In genomic region chr7:31115587-31116043, GRCm38 (mm10) we compare ENCODE assay signal across 8 mouse cellular contexts. TPM values are rescaled to one million over a fixed set of nuclear protein-coding genes. Genes with fewer than 3 reads are reported as not detected.
DNase-seq lines count a peak whose midpoint lies in the region; ATAC-seq and TF ChIP-seq lines count a peak whose summit lies in the region.

No protein-coding gene starts in this region.

- H3K36me3 ChIP-seq in kidney, adult 2 months (ENCODE audit: control insufficient read depth, insufficient read depth, low read length): no peaks in the 10 kb centered on the region

- no peaks in the 10 kb centered on the region for H3K27me3 ChIP-seq in kidney, adult 2 months (replicated peaks; ENCODE audit: control insufficient read depth, insufficient read depth, low read length)

- peak; percentile 61 for ATAC-seq in granulocyte monocyte progenitor cell, adult 5-6 weeks (replicated peaks; ENCODE audit: poor library complexity, severe bottlenecking)
- no peak for ATAC-seq in megakaryocyte-erythroid progenitor cell, adult 5-6 weeks (replicated peaks; ENCODE audit: low FRiP score, low TSS enrichment, poor library complexity, severe bottlenecking)

- no peak overlapping the region for H3K4me3 ChIP-seq in left cerebral cortex, adult 2 months
- H3K4me3 ChIP-seq in kidney, adult 2 months (ENCODE audit: insufficient read depth, low read depth, low read length): peak overlapping the region; percentile 26

- peak overlapping the region; percentile 36 for H3K27ac ChIP-seq in left cerebral cortex, adult 2 months
- H3K27ac ChIP-seq in kidney, adult 2 months (ENCODE audit: insufficient read depth, low read depth, low read length): peak overlapping the region; percentile 96

- 9% methylated on average over 17 of the region's 17 CpGs for WGBS in kidney, adult 2 months

- no peak for DNase-seq in left cerebral cortex, adult 2 months (ENCODE audit: extremely low spot score in 1 of 2, low spot score in 2 of 2)
- no peak for DNase-seq in left cerebral cortex, adult 8-10 months (ENCODE audit: low spot score in 2 of 2)
- peak; percentile 71 to 73 for DNase-seq in cerebellum, adult 18-20 months
- DNase-seq in kidney, adult 2 months: peak; percentile 96
- DNase-seq in lung, adult 18-20 months: peak; percentile 83 to 84
- no peak for DNase-seq in frontal cortex, adult 2 months (ENCODE audit: extremely low spot score in 1 of 2, low spot score in 1 of 2)

- peaks cover 30% of the 10 kb centered on the region for H3K4me1 ChIP-seq in kidney, adult 2 months (ENCODE audit: control insufficient read depth, insufficient read depth, low read length)

- no peak for TF ChIP-seq POLR2A in kidney, adult 2 months (IDR thresholded peaks at IDR 0.05; ENCODE audit: low read depth, low read length)

- no peak for TF ChIP-seq CTCF in left cerebral cortex, adult 2 months (IDR thresholded peaks at IDR 0.05)
- TF ChIP-seq CTCF in kidney, adult 2 months (conservative IDR thresholded peaks at IDR 0.05; ENCODE audit: insufficient read depth, insufficient read length, low read depth, low read length): no peak

- intact Hi-C loops in left cerebral cortex, adult 2 months (cut with DNase I): no loop called here

RNA-seq across cellular contexts. Expression of gene Hpn, which starts 0.5 kb away (rescaled TPM):
- total RNA-seq in left cerebral cortex, adult 2 months (2021): 1 to 10 TPM; 2.5 to 8.3 TPM
- total RNA-seq in left cerebral cortex, adult 8-10 months (2022): 1 to 10 TPM; 2.0 to 4.4 (median 3.5) TPM
- 11.1 TPM in 1 of 2 replicates, not detected in the other for total RNA-seq in granulocyte monocyte progenitor cell, adult 5-6 weeks (2014; fragmentation: Nextera tagmentation)
- not detected in 2 replicates for total RNA-seq in granulocyte monocyte progenitor cell, adult 5-6 weeks (2017)
- polyA plus RNA-seq in kidney, adult 2 months (2012; rRNA removed): 626 and 739 TPM in 2 replicates
- polyA plus RNA-seq in frontal cortex, adult 2 months (2012; rRNA removed): 3.3 and 4.0 TPM in 2 replicates
- 103 and 201 TPM in 2 replicates for total RNA-seq in megakaryocyte-erythroid progenitor cell, adult 5-6 weeks (2014; fragmentation: Nextera tagmentation)
- 28.3 and 32.3 TPM in 2 replicates for total RNA-seq in megakaryocyte-erythroid progenitor cell, adult 5-6 weeks (2017)

RNA-seq across cellular contexts. Expression of gene Scn1b, which starts 11.2 kb away (rescaled TPM):
- 100 to 1,000 TPM; 737 to 759 TPM for total RNA-seq in left cerebral cortex, adult 2 months (2021)
- 100 to 1,000 TPM; 652 to 704 (median 680) TPM for total RNA-seq in left cerebral cortex, adult 8-10 months (2022)
- total RNA-seq in granulocyte monocyte progenitor cell, adult 5-6 weeks (2014; fragmentation: Nextera tagmentation): not detected in 2 replicates
- total RNA-seq in granulocyte monocyte progenitor cell, adult 5-6 weeks (2017): not detected in 2 replicates
- polyA plus RNA-seq in kidney, adult 2 months (2012; rRNA removed): 25.1 and 27.9 TPM in 2 replicates
- 627 and 752 TPM in 2 replicates for polyA plus RNA-seq in frontal cortex, adult 2 months (2012; rRNA removed)
- total RNA-seq in megakaryocyte-erythroid progenitor cell, adult 5-6 weeks (2014; fragmentation: Nextera tagmentation): 0.64 TPM in 1 of 2 replicates, not detected in the other
- 1.4 TPM in 1 of 2 replicates, not detected in the other for total RNA-seq in megakaryocyte-erythroid progenitor cell, adult 5-6 weeks (2017)

RNA-seq across cellular contexts. Expression of gene Fxyd3, which starts 39.1 kb away (rescaled TPM):
- not detected for total RNA-seq in left cerebral cortex, adult 2 months (2021)
- total RNA-seq in left cerebral cortex, adult 8-10 months (2022): 1 to 10 TPM in 3 of 4 experiments, under 1 TPM in 1; 0.75 to 2.1 (median 1.2) TPM
- not detected in 2 replicates for total RNA-seq in granulocyte monocyte progenitor cell, adult 5-6 weeks (2014; fragmentation: Nextera tagmentation)
- total RNA-seq in granulocyte monocyte progenitor cell, adult 5-6 weeks (2017): not detected in 2 replicates
- 4.8 and 5.1 TPM in 2 replicates for polyA plus RNA-seq in kidney, adult 2 months (2012; rRNA removed)
- polyA plus RNA-seq in frontal cortex, adult 2 months (2012; rRNA removed): 1.8 and 2.6 TPM in 2 replicates
- total RNA-seq in megakaryocyte-erythroid progenitor cell, adult 5-6 weeks (2014; fragmentation: Nextera tagmentation): not detected in 2 replicates
- total RNA-seq in megakaryocyte-erythroid progenitor cell, adult 5-6 weeks (2017): not detected in 2 replicates

RNA-seq across cellular contexts. Expression of gene Gramd1a, which starts 40.1 kb away (rescaled TPM):
- 100 to 1,000 TPM; 107 to 118 TPM for total RNA-seq in left cerebral cortex, adult 2 months (2021)
- 100 to 1,000 TPM; 103 to 108 (median 105) TPM for total RNA-seq in left cerebral cortex, adult 8-10 months (2022)
- total RNA-seq in granulocyte monocyte progenitor cell, adult 5-6 weeks (2014; fragmentation: Nextera tagmentation): 59.3 and 77.5 TPM in 2 replicates
- total RNA-seq in granulocyte monocyte progenitor cell, adult 5-6 weeks (2017): 21.2 and 36.5 TPM in 2 replicates
- polyA plus RNA-seq in kidney, adult 2 months (2012; rRNA removed): 53.8 and 57.1 TPM in 2 replicates
- polyA plus RNA-seq in frontal cortex, adult 2 months (2012; rRNA removed): 174 and 186 TPM in 2 replicates
- 75.2 and 78.4 TPM in 2 replicates for total RNA-seq in megakaryocyte-erythroid progenitor cell, adult 5-6 weeks (2014; fragmentation: Nextera tagmentation)
- 19.2 and 29.6 TPM in 2 replicates for total RNA-seq in megakaryocyte-erythroid progenitor cell, adult 5-6 weeks (2017)

RNA-seq across cellular contexts. Expression of gene Lgi4, which starts 56.5 kb away (rescaled TPM):
- 10 to 100 TPM; 28.9 to 34.1 TPM for total RNA-seq in left cerebral cortex, adult 2 months (2021)
- total RNA-seq in left cerebral cortex, adult 8-10 months (2022): 10 to 100 TPM; 35.0 to 50.6 (median 40.8) TPM
- total RNA-seq in granulocyte monocyte progenitor cell, adult 5-6 weeks (2014; fragmentation: Nextera tagmentation): not detected in 2 replicates
- not detected in 2 replicates for total RNA-seq in granulocyte monocyte progenitor cell, adult 5-6 weeks (2017)
- polyA plus RNA-seq in kidney, adult 2 months (2012; rRNA removed): 0.99 and 2.2 TPM in 2 replicates
- 28.1 and 31.7 TPM in 2 replicates for polyA plus RNA-seq in frontal cortex, adult 2 months (2012; rRNA removed)
- total RNA-seq in megakaryocyte-erythroid progenitor cell, adult 5-6 weeks (2014; fragmentation: Nextera tagmentation): not detected in 2 replicates
- not detected in 2 replicates for total RNA-seq in megakaryocyte-erythroid progenitor cell, adult 5-6 weeks (2017)

Comparison
In these comparisons a context has a peak if more than half of its experiments do, and no peak if none do; other contexts are left out.
1. DNase-seq: peak in cerebellum, adult 18-20 months (2 of 2), kidney, adult 2 months (single experiment) and lung, adult 18-20 months (2 of 2); none in left cerebral cortex, adult 2 months (0 of 2), left cerebral cortex, adult 8-10 months (0 of 2) and frontal cortex, adult 2 months (0 of 2).
2. RNA of gene Scn1b, which starts 11.2 kb away (total RNA-seq): 737 to 759 TPM in left cerebral cortex, adult 2 months and 652 to 704 TPM in left cerebral cortex, adult 8-10 months; not detected in granulocyte monocyte progenitor cell, adult 5-6 weeks and 0.64 to 1.4 TPM in megakaryocyte-erythroid progenitor cell, adult 5-6 weeks; every median in the first group is over 100 times any median in the second.